Mouse (Mus musculus): Measurements from ENCODE around the gene Acot1.
"Not testable (repeated sequence)": the region's sequence is repeated elsewhere in the genome, so short reads cannot be mapped to it uniquely, and the experiment has no call there.

The Acot1 gene

GRCm38 (mm10) chr12:84022266-84022665 is 13.0 kb downstream of the Acot1 start:
- DNase-seq = not testable (repeated sequence)

- DNase-seq = peak; percentile 35 to 49
These were observed 13.9 kb downstream of the Acot1 start for GRCm38 (mm10) chr12:84023052-84023745.

GRCm38 (mm10) chr12:84025888-84026287 is 16.6 kb downstream of the Acot1 start:
- no peak for DNase-seq

DNA sequence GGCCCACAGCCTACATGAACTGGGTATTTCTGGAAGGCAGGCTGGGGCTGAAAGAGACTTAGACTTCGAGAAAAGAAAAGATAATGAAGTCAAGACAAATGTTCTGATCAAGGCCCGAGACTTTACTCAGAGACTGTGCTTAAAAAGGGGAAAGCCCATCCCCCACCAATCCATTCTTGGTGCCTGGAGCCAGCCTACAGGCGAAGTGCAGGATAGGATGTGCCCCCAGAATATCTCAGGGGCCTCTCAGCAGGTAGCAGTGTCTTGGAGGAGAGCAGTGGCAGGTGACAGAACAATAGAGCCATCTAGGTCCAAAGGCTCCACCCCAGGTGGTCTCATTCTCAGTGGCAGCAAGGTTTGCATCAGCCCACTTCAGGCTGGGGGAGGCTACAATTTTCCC is 19.0 kb downstream of the Acot1 start:
- not testable (repeated sequence) for DNase-seq

- not testable (repeated sequence) for DNase-seq
These were observed 19.8 kb downstream of the Acot1 start for GRCm38 (mm10) chr12:84029043-84029442.

GRCm38 (mm10) chr12:84030659-84031332 is 21.5 kb downstream of the Acot1 start:
- peak; percentile 85 to 89 for DNase-seq

DNA sequence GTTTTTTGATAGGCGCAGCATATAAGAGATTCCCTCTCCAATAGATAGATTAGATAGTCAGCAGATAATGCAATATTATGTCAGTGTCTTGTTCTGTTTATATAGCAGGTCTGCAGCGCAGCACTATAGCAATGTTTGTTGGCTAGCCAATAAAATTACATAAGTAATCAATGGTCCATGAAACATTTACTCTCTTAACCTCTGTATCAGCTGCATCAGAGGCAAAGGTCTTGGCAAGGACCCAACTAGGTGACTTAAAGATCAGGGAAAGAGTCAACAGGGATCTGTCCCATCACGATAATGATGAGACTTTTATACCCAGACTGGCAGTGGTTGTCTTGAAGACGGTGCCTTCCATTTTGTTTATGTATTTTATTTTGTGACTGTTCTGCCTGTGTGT is 23.6 kb downstream of the Acot1 start:
- DNase-seq = peak in 1 of 2 experiments; percentile 66

DNA sequence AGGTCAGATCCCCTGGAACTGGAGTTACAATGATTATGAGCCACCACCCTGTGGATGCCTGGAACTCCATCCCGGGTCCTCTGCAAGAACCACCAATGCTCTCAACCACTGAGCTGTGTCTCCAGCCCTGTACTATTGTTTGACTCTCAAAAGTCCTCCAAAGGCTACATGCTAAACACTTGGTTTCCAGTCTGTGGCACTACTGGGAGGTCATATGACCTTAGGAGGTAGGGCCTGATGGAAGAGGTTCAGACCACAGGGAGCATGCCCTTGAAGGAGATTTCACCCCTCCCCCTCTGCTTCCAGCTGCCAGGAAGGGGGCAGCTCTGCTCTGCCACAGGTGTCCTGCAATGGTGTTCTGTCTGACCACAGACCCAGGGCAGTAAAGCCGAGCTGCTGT is 24.0 kb downstream of the Acot1 start:
- not testable (repeated sequence) for DNase-seq

- DNase-seq = no peak
These were observed 24.8 kb downstream of the Acot1 start for GRCm38 (mm10) chr12:84034108-84034507.

DNA sequence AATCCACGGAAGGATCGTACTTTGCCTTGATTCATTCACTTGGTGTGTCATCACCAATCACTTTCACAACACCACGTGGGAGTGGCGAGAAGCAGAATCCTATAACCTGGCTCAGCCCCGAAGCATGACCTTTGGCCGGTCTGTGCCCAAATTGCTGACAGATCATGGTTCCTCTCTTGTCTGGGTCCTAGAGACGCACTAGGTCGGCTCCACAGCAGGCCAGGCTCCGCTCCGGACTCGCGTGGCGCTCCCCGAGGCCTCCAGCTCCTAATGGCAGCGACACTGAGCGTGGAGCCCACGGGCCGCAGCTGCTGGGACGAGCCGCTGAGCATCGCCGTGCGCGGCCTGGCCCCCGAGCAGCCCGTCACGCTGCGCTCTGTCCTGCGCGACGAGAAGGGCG is 29.0 kb downstream of the Acot1 start, which contains the start of gene Acot4:
Gene Acot4, plus strand, starts transcription at position 139 of the 400 bp plus-strand sequence.
- DNase-seq = peak; percentile 83 to 90

GRCm38 (mm10) chr12:84038691-84039111 is 29.4 kb downstream of the Acot1 start, which contains the start of gene Gm49366:
Gene Gm49366 (plus strand): TSS chr12:84038935.
- peak; percentile 75 to 79 for DNase-seq

- peak; percentile 64 to 85 for DNase-seq
These were observed 33.0 kb downstream of the Acot1 start for GRCm38 (mm10) chr12:84042248-84042647.

DNA sequence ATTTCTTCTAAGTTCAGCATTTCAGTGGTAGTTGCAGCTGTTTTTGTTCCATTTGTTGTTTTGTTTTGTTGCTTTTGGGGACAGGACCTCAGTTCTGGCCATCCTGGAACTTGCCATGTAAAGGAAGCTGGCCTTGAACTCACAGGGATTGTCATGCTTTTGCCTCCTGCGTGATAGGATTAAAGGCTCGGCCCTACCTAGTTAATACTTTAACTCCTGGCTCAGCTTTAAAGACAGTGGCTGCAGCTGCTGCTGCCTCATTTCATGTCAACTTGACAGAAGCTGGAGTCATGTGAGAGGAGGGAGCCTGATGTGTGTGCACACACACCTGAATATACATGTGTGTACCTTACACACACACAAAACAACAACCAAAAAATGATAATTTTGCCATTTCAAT is 34.8 kb downstream of the Acot1 start:
- DNase-seq = peak; percentile 42 to 60

DNA sequence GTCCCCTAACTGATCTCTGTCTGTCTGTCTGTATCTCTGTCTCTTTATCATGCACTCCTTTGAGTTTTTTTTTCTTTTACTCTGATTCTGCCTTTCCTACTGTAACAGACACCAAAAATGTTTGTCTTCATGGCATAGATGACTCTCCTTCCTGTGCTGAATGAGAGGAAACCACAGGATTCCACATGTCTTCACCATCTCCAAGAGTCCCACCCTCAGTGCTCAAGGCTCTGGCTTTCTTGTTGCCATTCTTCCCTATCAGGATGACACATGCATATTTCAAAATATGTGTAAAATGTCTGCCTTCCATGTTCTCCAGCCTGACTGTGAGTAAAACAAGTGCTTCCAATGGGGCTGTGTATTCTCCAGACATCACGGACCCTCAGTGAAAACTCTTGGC is 37.6 kb downstream of the Acot1 start:
- no peak for DNase-seq

DNA sequence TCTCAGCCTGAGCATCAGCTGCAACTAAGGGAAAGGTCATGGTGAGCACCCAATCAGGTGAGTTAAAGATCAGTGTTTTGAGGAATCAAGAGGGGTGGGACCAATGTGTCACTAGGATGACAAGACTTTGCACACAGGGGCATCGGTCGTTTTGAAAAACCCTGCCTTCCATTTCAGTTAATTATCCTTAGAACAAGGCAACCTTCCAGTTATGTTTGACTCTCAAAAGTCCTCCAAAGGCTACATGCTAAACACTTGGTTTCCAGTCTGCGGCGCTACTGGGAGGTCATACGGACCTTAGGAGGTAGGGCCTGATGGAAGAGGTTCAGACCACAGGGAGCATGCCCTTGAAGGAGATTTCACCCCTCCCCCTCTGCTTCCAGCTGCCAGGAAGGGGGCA is 41.5 kb downstream of the Acot1 start:
- peak; percentile 74 to 82 for DNase-seq

- peak; percentile 36 to 66 for DNase-seq
These were observed 42.7 kb downstream of the Acot1 start, which contains the start of gene Acot3 for GRCm38 (mm10) chr12:84051937-84052474. Gene Acot3 (plus strand): TSS chr12:84052144.

DNA sequence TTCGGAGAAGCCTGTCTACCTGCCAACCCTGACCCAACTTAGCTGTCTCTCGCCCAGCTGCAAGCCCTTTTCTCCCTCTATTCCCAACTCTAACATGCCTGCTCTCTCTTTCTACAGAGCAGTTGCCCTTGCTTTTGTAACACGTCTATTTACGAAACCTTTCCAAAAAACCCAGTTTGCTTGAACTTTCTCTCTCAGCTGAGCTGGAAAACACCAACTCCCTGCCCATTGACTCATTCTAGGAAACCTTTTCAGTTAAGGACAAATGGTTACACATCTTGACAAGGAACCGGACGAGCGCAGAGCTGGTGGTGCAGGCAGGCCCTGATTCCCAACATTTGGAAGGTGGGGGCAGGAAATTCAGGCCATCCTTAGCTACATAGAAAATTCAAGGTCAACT is 43.3 kb downstream of the Acot1 start:
- DNase-seq = peak in 1 of 2 experiments; percentile 39

DNA sequence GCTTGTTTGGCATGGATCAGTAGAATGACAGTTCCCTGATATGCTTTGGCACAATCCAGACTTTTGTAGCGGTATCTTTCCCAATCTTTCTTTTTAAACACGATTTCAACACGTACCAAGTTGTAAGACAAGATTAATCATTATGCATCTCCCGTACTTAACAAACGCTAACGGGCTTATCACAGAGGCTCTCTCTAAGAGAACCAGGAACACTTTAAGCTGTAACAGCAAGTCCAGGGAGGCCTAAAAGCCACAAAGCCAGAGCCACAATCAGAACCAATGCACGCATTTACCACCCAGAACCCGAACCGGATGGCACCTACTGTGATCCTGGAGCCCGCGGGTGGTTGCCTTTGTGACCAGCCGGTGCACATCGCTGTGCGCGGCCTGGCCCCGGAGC is 43.9 kb downstream of the Acot1 start:
- peak in 1 of 2 experiments; percentile 47 for DNase-seq

GRCm38 (mm10) chr12:84053679-84054391 is 44.5 kb downstream of the Acot1 start:
- peak; percentile 71 to 73 for DNase-seq

DNA sequence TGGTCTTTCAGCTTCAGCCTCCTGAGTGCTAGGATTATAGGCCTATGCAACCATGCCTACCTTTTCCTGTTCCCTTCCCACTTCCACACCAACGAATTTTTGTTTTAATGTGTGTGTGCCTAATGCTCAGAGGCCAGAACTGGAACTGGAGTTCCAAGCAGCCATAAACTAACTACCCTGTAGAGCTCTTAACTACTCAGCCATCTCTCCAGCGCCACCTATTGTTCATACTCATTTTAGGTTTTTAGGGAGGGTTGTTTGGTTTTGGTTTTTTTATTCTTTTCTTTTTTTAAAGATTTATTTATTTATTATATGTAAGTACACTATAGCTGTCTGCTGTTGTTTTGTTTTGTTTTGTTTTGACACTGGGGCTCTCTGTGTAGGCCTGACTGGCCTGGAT is 51.7 kb downstream of the Acot1 start:
- peak; percentile 33 to 54 for DNase-seq

DNA sequence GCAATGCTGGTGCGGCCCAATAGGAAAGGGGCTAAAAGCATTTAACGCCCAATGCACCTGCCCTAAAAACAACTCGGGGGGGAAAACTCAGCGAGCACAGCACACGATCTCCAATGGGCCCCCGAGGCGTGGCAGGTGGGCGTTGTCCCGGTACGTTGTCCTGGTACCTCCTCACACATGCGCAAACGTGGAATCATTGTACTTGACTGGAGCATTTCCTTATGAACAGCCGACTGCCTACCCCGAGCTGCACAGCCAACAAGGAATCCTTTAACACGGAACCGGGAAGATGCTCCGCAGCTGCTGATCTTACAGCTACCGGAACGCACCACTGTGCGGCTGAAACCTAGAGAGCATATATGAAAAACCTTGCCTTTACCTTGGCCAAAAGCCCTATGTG is 53.0 kb downstream of the Acot1 start:
- no peak for DNase-seq

GRCm38 (mm10) chr12:84063228-84063627 is 53.9 kb downstream of the Acot1 start:
- DNase-seq = peak in 1 of 2 experiments; percentile 71

DNA sequence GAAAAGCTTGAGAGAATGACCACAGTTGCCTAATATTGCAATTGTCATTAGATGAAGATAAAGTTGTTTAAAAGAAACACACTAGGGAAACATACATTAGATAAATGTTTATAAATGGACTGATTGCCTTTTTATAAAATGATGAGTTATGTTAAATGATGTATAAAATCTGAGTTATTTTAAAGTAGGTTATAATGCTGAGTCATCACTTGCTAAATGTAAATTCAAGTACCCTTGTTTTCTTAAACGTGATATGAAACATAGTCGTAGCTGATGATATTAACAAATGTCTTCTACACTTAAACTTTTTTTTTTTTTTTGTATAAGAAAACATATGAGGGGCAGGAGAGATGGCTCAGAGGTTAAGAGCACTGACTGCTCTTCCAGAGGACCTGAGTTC is 54.5 kb downstream of the Acot1 start:
- no peak for DNase-seq

Measured in kidney, postnatal 36 days (tissue).